Mouse (Mus musculus) midbrain, postnatal 0 days (tissue): ENCODE data around the gene Socs3. TPM values are rescaled to one million over a fixed set of nuclear protein-coding genes. Genes with fewer than 3 reads are reported as not detected.

Experiments used
- ATAC-seq: fragments of 200-750 bp; cut with Nextera tagmentation; 2 replicates; pipeline ENCODE4 v1.8.0; 2017; ENCODE audit warnings: moderate number of reproducible peaks, mild to moderate bottlenecking, moderate TSS enrichment, moderate library complexity; ENCODE audit not compliant: low FRiP score
- DNase-seq: peaks from one replicate; pipeline ENCODE4 v3.0.0-alpha.2; 2015; ENCODE audit warnings: low spot score
- H3K27ac ChIP-seq: fragments of 300-500 bp; sonication (generic); 2 replicates; pipeline ENCODE4 v1.5.1; 2014; ENCODE audit warnings: low read depth, mild to moderate bottlenecking, low read length, mixed read lengths
- H3K27me3 ChIP-seq: fragments of 300-500 bp; sonication (generic); 2 replicates; pipeline ENCODE4 v1.6.1; 2014; ENCODE audit warnings: low read length, control low read depth, mixed read lengths; ENCODE audit not compliant: insufficient read depth
- H3K36me3 ChIP-seq: fragments of 300-500 bp; sonication (generic); 2 replicates; pipeline ENCODE4 v1.6.1; 2014; ENCODE audit warnings: low read length, control low read depth, mixed read lengths; ENCODE audit not compliant: insufficient read depth
- H3K4me1 ChIP-seq: fragments of 300-500 bp; sonication (generic); 2 replicates; pipeline ENCODE4 v1.6.1; 2014; ENCODE audit warnings: mild to moderate bottlenecking, control low read depth, antibody characterized with exemption, low read length, mixed read lengths; ENCODE audit not compliant: insufficient read depth
- H3K4me2 ChIP-seq: fragments of 300-500 bp; sonication (generic); 2 replicates; pipeline ENCODE4 v1.6.1; 2014; ENCODE audit warnings: low read depth, mild to moderate bottlenecking, low read length, mixed read lengths; ENCODE audit not compliant: poor library complexity, severe bottlenecking
- H3K4me3 ChIP-seq: fragments of 300-500 bp; sonication (generic); 2 replicates; pipeline ENCODE4 v1.5.1; 2014; ENCODE audit warnings: low read depth, mild to moderate bottlenecking, low read length, moderate library complexity
- H3K9ac ChIP-seq: fragments of 300-500 bp; sonication (generic); replicated peaks from 2 replicates; pipeline ENCODE4 v1.6.1; 2014; ENCODE audit warnings: mild to moderate bottlenecking, low read length, moderate library complexity, mixed read lengths; ENCODE audit not compliant: poor library complexity, severe bottlenecking
- H3K9me3 ChIP-seq: fragments of 300-500 bp; sonication (generic); 2 replicates; pipeline ENCODE4 v1.6.1; 2016; ENCODE audit warnings: low read length, control low read depth
- CTCF ChIP-seq: IDR thresholded peaks from 2 replicates; pipeline ENCODE4 v1.5.1; 2016; ENCODE audit warnings: antibody characterized with exemption, mild to moderate bottlenecking
- WGBS: fragments of 180-500 bp; shearing (Covaris S2); extraction: QIAGEN DNeasy Blood & Tissue Kit; methylation state at CpG from one replicate; pipeline ENCODE4 v1.1.7; 2014; 5-methylcytosine and 5-hydroxymethylcytosine counted together
- polyA plus RNA-seq: library from polyadenylated mRNA; unstranded; fragments of >200 nt; fragmentation: Nextera tagmentation; extraction: Ambion mirVana; gene quantifications from 2 replicates; pipeline ENCODE4 v1.2.1, GENCODE M21; 2015
- total RNA-seq: library from RNA; depleted of rRNA; stranded (reverse); fragments of >200 nt; gene quantifications from 2 replicates; pipeline ENCODE4 v1.2.3, GENCODE M21; 2014; rRNA removed

Socs3 gene
- total RNA-seq, result 7.3 and 8.5 TPM in 2 replicates
- 4.4 and 4.9 TPM in 2 replicates for polyA plus RNA-seq

DNA sequence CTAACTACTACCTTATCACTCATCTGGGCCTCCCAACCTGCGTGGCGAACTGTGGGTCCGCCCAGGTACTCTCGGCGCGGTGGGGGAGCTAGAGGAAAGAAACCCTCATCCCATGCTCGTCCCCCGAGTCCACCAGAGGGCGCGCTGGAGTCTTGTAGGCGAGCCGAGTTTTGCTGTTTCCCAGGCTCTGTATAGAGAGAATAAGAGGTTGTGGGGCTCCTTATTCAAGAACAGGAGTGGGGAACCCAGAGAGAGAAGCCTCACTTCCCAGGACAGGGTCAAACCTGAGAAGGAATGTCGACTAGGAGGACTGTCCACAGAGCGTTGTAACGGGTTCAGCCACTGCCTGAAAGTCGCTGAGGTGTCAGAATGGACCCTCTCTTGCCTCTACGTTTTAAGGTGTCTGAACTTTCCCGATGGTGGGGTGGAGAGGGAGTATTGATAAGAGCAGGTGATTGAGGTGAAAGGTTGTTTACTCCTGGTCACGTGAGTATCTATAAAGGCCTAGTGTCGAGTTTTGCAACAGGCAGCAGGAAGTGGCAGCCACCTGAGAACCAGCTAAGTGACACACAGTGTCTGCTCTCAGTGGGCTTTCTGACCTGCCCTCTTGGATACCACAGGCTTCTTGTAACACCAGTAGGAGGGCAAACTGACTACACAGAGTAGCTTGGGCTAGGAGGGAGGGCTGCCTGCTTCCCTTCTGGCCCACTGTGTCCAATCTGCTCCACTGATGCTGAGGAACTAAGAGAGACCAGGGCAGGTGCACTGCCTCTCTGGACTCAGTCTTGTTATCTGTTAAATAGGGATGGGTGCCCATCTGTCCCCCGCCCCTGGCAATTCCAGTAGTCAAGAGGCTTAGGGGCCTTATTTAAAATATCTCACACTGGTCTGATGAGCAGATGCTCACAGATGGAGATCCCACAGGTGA, at the start of gene Socs3:
TSS of gene Socs3 (minus strand) at position 103 of the 928 bp plus-strand sequence.
- 12% methylated on average over 21 of the region's 21 CpGs for WGBS
- H3K27me3 ChIP-seq, result peaks cover 7% of the 10 kb centered on the region

DNA sequence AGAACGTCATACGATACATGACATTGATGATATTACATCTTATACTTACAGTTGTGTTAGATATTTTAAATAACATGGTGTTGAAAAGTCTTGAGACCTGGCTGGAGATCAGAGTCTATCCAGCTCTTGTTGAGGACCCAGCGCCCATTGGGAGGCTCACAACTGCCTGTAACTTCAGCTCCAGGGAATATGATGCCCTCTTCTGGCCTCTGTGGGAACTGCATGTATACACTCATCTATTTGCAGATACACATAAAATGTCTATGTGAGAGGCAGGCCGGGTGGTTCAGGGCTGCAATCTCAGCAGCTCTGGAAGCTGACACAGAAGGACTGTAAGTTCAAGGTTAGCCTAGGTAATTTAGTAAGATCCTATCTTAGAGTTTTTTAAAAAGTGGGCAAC, 48.5 kb upstream of the Socs3 start:
- H3K9ac ChIP-seq, result no peak overlapping the region
- H3K36me3 ChIP-seq, result peaks cover 36% of the 10 kb centered on the region
- H3K9me3 ChIP-seq, result no peaks in the 10 kb centered on the region
- no peak overlapping the region for H3K4me2 ChIP-seq
- no peaks in the 10 kb centered on the region for H3K4me1 ChIP-seq
- H3K27ac ChIP-seq, result no peak overlapping the region
- WGBS, result 95% methylated on average over 4 of the region's 4 CpGs
- H3K27me3 ChIP-seq, result no peaks in the 10 kb centered on the region
- H3K4me3 ChIP-seq, result no peak overlapping the region
- TF ChIP-seq CTCF, result peak; percentile 60
- no peak for ATAC-seq
- DNase-seq, result no peak

More for the DNA sequence above, at the start of gene Socs3:
- Histone ChIP-seq H3K27ac (peak within 1 kb of the TSS; percentile 39), H3K4me1 (no peaks in the 10 kb centered on the region), H3K4me2 (peak within 1 kb of the TSS; percentile 90), H3K9ac (peak within 1 kb of the TSS; percentile 52), H3K4me3 (peak within 1 kb of the TSS; percentile 51), H3K9me3 (no peaks in the 10 kb centered on the region), H3K36me3 (no peaks in the 10 kb centered on the region)
- TF ChIP-seq CTCF, result peak; percentile 93
- peak; percentile 89 for DNase-seq
- ATAC-seq, result 0 out of 2 replicates have a peak, but pooled peaks have one; percentile 33

DNA sequence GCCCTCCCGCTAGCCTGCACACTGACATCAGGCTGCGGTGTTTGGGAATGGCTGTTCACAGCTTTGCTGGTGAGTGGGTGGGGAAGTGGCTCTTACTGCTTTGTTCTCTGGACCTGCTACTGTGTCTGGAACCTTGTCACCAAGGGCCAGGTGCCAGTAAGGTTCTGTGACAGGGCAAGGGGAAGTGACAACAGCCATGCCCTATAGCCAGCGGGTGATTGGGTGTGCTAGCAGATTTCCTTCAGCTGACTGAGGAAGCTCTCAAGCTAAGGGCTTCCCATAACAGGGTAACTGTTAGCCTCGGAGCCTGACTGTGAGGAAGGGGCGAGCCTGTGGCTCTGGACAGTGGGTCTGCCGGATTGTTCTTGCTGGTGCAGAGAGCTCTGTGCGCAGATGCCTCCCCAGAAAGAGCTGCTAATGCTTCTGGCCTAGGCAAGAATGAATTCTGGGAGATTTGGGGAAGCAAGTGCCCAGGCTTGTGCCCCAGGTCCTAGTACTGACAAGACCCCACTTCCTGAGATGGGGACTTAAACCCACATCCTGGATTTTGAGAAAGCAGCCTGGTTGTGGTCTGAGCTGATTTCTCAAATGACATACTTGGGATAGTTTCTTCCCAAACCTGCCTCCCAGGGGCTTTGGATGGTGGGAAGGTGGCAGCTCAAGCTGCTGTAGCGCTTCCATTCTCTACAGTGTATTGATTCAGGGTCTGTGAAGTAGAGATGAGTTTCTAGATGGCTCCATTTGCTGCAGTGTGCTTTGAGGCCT, 45.7 kb upstream of the Socs3 start:
- no peaks in the 10 kb centered on the region for H3K27me3 ChIP-seq
- no peak overlapping the region for H3K9ac ChIP-seq
- ATAC-seq, result no peak
- H3K4me1 ChIP-seq, result no peaks in the 10 kb centered on the region
- no peak for DNase-seq
- no peak overlapping the region for H3K4me2 ChIP-seq
- TF ChIP-seq CTCF, result no peak
- peaks cover 29% of the 10 kb centered on the region for H3K36me3 ChIP-seq
- H3K27ac ChIP-seq, result no peak overlapping the region
- H3K4me3 ChIP-seq, result no peak overlapping the region
- 98% methylated on average over 8 of the region's 8 CpGs for WGBS
- H3K9me3 ChIP-seq, result no peaks in the 10 kb centered on the region

DNA sequence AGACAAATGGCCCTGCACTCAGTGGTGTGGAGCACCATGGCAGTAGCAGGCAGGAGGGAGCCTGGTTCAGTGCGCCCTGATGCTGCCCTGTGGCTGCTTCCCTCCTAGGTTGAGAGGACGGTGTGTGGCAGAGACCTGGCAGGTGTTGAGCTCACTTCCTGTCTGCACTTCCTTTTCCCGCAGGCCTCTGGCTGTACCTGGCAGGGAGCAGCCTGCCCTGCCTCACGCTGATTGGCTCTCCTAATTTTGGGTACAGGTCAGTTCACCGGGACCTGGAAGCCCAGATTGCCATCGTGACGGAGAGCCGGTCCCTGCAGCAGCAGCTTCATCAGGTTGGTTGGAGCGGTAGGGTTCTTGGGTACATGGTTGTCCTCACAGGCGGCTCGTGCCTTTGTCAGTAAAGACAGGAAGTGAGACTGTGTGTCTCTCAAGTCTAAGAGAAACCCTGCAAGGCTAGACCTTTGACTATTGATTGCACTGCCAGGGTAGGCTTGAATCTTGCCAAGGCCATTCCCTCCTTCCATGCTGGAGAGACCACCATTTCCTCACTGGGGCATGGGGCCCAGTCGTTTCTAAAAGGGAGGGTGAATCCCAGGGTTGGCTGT, 44.6 kb upstream of the Socs3 start:
- H3K4me3 ChIP-seq, result no peak overlapping the region
- H3K4me1 ChIP-seq, result no peaks in the 10 kb centered on the region
- no peak overlapping the region for H3K27ac ChIP-seq
- 87% methylated on average over 12 of the region's 12 CpGs for WGBS
- ATAC-seq, result no peak
- no peak for DNase-seq
- no peak for TF ChIP-seq CTCF
- H3K27me3 ChIP-seq, result no peaks in the 10 kb centered on the region
- no peak overlapping the region for H3K4me2 ChIP-seq
- no peak overlapping the region for H3K9ac ChIP-seq
- peaks cover 22% of the 10 kb centered on the region for H3K36me3 ChIP-seq
- H3K9me3 ChIP-seq, result no peaks in the 10 kb centered on the region

DNA sequence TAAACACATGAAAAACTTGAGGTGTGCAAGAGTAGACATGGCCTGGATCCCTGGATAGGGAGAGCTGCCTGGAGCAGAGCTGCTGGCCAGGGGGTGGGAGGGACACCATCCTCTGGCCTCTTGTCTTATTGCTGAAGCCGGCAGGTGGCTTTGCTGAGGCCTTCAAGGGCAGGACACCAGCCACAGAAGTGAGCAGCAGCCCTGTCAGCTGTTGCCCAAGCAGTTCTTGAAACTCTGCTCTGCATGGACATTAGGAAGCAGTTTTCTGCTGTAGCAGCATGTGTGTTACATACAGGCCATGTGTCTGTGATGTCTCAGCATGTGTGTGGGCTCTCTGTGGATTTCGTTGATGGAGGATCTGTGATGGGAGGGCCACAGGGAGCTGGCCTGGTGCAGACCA, 43.5 kb upstream of the Socs3 start:
- Histone ChIP-seq H3K9me3 (no peaks in the 10 kb centered on the region), H3K9ac (0 out of 2 replicates have a peak overlapping the region, but pooled peaks have one; percentile 8), H3K4me3 (no peak overlapping the region), H3K27ac (no peak overlapping the region), H3K4me2 (no peak overlapping the region), H3K27me3 (no peaks in the 10 kb centered on the region), H3K4me1 (no peaks in the 10 kb centered on the region), H3K36me3 (peaks cover 18% of the 10 kb centered on the region)
- 66% methylated on average over 2 of the region's 2 CpGs for WGBS
- DNase-seq (no peak), ATAC-seq (no peak)
- no peak for TF ChIP-seq CTCF
